Mouse (Mus musculus) heart, adult 9 months (tissue): Measurements from ENCODE around the gene Sec31b.

Experiments
- DNase-seq, 2 experiments: peaks; one replicate each; pipeline ENCODE4 v3.0.0; 2022; ENCODE audit warnings: low spot score in 2 of 2

Gene Sec31b

DNA sequence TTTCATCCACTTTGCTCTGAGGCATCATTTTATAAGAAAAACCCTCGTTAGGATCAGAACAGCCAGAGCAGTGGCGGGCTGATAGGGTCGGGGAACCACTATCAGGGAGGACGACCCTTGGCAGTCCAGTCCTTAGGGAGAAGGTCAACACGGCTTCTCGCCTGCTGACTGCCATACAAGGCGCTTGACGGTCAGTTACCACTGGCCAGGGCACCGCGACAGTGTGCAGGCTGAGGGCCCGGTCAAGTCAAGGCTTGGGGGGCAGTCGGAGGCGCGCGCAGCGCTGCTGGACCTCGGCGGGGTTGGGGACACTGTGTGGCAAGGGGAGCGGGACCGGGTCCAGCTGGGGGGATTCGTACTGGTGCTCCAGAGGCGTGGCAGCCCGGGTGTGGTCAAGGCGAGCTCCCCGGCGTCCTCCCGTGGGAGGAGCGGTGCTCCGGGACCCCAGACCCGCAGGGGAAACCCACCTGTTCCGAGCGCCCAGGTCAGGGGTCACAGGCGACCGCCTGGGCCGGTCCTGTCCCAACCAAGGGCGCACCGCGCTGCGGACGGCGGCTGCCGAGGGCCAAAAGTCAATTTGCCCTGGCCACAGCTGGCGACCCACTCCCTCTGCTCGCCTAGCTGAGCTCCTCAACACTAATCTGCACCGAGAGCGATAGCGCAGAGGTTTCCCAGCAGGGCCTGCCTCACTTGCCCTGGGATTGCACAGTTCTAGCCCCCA lies at the start of gene Sec31b:
Gene Sec31b, minus strand, starts transcription at position 544 of the 721 bp plus-strand sequence.
- DNase-seq = peak; percentile 58 to 67

DNA sequence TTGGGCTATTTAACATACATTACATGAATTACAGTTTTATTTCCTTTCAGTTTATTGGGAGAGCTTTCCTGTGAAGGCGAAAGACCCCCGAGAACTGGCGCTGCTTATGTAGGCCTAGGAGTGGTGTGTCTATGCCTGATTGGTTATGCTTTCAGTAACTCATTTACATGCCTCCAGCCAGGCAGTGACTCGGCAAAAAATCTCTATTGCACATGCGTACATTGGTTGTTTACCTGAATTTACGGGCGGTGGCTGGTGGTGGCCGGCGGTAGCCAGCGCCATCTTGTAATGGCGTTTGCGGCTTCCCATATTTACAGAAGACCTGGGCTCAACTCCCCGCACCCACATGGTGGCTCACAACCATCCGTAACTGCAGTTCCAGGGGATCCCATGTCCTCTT lies 48.5 kb upstream of the Sec31b start:
- no peak for DNase-seq

DNA sequence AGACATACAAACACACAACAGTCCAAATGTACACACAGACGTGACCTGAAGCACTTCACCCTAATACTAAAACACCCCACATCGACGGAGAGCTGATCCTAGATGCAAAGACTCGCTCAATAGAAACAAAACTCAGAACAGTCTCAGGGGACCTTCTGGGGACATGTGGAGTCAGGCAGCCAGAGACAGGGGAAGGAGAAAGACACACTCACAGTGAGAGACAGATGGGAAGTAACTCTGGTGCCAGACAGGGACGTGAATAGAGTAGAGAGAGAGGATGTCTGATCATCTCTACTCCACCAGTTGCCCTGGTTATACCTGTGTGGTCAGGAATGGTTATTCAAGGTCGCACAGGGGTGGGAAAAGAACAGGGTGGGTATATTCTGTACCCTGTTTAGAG lies 46.0 kb upstream of the Sec31b start:
- no peak for DNase-seq

DNA sequence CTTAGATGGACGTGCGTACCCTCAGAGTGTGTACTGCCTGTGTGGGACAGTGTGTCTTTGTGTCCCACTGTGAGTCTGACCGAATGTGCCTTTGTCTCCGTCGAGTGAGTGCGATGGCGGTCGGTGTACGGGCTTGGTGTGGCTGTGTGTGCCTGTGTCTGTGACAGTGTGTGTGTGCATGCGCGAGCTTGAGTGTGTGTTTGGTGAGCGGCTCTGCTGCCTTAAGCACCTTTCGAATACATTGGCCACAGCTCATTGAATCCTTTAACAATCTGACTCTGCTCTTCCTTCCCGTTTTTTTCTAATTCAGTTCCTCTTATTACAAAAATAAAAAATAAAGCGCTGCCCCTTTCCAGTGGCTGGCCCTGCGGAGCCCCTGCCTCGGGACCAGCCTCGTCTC lies 45.3 kb upstream of the Sec31b start:
- DNase-seq = no peak

DNA sequence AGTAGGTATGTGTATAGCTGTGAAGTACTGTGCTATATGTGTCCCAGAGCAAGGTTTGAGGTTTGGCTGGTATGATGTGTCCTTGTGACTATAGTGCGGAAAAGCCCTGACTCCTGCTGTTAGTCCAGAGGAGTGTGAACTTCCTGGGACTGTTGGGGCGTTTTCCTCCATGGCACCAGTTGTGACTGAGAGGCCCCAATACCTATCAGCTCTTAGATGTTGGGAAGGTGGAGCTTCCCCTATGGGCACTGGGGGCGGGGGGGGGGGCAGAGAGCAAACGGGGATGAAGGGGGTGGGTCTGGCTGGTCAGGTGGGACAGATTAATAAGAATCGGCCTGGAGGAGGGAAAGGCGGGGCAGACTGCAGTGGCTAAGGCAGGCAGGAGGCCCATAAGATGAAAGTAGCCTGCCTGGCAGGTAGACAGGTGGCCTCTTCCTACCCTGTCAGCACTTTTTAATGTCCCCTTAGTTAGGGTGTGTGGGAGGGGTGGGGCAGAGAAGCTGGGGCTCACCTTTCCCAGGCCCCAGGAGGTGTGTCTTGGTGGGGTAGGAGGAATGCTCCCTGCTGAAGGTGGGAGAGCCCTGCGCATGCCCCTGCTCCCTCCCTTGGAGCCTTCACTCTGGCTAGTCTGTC lies 44.0 kb upstream of the Sec31b start:
- DNase-seq = no peak

DNA sequence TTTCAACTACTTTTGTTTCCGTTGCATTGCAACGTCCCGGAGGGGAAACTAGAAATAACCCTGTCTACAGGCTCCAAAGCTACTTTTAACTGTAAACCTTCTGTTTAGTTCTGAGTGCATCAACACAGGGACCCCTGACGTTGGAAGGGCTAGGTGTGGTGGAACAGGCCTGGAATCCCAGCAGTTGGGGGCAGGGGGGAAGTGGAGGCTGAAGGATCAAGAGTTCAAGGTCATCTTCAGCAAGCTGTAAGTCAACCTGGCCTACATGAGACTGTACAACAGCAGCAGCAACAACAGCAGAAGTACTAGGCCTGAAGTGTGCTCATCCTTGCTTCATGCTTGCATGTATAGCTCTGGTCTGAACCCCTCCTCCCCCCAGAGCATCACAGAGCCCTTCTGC lies 42.4 kb upstream of the Sec31b start:
- DNase-seq = no peak

DNA sequence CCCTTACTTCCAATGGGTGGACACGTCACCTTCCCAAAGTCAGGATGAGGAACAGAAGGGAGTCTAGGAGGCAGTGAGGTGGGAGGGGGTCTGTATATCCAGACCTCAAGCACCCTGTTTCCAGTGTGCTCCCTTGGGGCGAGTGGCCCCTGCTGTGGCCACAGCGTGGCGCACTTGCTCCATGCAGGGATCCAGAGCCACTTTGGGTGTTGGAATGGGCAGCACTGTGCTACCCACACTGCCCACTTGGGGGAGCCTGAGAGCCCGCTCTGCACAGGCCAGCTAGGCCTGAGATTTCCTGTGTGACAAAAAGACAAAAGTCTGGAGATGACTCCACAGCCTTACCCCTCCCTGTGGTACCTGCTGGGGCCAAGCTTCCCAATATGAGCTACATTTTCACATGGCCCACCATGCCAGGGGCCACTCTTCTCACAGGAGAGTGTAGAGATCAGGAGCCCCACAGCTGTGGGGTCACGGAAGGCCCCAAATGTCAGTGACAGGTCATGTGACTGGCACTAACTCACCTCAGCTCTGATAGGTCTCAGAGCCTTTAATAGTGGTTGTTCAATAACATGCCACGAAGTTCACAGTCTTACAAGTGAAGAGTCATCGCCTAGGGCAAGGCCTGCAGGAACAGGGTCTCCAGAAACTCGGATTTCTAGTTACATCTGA lies 37.1 kb upstream of the Sec31b start:
- peak; percentile 73 to 87 for DNase-seq

DNA sequence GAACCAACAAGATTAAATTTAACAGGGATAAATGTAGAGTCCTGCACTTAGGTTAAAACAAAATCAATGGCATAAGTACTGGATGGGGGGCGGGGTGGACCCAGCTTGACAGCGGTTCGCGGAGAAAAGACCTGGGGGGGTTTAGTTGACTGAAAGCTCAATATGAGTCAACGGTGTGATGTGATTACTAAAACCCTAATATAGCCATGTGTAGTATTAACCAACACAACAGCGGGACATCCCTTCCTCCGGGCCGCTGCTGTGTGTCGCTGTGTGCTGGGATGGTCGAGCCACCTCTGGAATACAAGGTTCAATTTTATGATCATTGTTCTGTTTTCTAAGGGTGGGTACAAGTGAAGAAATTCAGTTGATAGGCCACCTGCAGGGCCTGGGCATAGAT lies 36.4 kb upstream of the Sec31b start:
- no peak for DNase-seq

DNA sequence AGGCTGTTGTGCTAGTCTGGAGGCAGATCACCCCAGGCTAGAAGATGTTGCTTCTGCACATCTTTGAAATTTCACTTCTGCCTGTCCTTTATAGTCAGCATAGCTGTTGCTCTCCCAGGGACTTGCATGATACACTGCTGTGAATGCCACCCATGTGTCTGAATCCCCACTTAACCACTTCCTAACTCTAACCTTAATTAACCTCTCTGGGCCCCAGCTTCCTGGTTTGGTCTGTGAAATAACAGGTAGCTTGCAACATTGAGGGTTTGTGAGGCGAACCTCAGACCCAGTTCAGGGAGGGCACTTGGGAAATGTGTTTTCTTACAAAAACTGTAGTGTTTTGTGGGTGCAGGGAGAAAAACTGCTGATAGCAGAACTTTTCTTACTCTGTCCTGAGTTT lies 32.4 kb upstream of the Sec31b start:
- no peak for DNase-seq

DNA sequence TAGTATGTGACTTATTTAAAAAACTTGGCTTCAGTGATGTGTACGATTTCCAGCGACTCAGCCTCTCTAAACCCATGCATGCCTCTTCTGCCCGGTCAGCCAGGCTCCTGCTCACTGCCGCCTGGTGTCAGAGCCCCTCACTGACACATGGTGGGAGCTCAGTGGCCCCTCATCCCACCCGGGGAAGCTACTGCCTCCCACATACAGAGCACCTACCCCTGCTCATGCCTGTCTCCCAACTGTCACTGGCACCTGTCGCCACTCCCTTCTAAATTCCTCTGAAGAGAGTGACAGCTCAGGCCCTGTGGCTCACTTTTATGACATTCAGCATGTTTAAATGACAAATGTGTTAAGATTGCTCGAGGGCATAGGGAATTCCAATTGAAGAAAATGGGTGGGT lies 30.6 kb upstream of the Sec31b start:
- no peak for DNase-seq

DNA sequence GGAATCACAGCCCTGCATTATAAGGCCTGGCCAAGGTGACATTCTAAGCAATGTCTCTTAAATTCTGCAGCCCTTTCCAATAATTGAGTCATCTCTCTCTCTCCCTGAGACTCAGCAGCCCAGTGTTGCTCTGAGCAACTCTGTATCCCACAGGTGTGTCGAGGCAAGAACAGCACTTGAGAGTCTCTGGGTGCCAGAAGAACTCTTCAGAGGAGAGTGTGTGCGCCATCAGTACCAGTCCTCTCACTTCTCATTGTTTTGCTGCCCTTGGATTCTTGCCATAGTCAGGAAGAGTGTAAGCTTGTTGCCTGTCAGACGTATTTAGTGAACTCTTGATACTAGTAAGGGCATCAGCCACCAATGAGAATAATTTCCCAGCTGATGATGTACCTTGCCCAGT lies 22.1 kb upstream of the Sec31b start:
- no peak for DNase-seq

DNA sequence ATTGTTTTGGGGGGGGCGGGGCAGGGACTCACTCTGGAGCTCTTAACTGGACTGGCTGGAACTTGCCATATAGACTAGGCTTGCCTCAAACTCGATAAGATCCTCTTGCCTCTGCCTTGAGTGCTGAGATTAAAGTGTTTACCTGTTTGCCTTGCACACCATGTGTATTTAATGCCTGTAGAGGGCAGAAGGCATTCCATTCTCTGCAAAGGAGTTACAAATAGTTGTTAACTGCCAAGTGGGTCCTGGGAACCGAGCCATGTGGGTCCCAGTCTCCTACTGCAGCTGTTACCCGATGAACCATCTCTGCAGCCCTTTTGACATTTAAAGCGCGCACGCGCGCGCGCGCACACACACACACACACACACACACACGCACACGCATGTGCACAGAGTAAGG lies 18.3 kb upstream of the Sec31b start:
- DNase-seq = no peak

DNA sequence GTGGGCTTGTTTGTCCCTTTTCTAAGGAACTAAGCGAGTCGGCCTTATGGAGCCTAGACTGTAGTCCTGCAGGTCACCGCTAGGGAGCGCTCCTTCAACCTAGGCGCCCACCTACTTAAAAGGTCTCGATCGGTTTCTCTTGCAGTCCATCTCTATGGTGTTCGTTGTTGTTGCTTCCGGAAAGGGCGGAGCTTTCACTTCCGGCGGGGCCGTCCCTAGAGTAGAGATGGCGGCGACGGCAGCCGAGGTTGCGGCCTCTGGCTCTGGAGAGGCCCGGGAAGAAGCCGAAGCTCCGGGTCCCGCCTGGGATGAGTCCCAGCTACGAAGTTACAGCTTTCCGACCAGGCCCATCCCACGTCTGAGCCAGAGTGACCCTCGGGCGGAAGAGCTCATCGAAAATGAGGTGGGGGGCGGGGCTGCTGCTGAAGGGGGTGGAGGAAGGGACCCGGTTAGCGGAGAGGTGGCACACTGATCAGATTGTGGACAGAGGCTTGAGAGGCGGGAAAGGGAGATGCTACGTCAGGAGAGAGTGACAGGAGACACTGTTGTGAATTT lies 17.1 kb upstream of the Sec31b start, which contains the start of gene Hif1an:
Gene Hif1an, plus strand, starts transcription at position 199 of the 555 bp plus-strand sequence.
- DNase-seq = peak; percentile 95 to 97

DNA sequence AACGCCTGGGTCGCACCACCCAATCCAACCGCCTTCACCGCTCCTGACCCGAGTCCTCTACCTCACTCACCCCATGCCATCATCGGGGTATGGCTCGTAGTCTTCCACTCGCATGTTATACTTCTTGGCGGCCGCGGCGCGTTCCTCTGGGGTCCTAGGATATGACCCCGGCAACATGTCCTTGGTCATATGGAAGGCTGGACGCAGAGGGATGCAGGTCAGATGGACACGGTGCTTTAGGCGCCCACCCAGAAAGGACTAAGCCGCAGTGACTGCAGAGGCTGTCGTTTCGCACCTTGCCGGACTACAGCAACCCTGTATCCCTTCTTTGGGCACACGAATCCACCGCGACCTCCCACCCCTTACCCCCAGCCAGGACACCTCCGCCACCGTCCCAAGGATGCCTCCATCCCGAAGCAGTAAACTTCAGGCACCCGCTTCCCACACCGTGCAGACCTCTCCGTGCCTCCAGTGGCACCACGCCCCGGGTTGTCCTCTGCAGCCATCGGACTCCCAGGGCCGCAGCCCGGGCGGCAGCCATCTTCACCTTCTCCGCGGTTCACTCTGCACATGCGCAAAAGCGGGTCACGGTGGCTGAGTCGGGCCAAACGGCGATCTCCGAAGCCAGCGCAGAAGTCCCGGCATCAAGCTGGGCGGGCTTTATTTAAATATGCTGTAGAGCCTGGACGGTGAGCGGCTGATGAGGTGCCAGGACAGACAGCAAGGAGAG lies 9.4 kb upstream of the Sec31b start, which contains the start of gene Ndufb8:
Gene Ndufb8, minus strand, starts transcription at position 580 of the 730 bp plus-strand sequence.
- peak; percentile 93 for DNase-seq

DNA sequence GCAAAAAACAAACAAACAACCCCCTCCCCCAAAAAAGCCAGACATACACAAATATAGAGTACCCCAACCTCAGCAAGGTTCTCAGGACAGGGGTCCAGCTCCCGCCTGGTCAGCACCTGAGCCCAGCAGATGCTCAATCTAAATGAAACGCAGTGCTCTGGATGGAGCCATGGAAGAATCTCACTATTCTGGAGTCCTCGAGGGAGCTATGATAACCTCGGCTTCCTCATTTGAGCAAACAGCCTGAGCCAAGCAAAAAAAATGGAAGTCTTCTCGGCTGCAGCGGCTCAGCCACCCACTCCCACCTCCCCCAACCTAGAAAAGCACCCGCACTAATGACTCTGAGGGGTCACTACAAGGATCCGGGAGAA lies 8.8 kb upstream of the Sec31b start:
- DNase-seq = no peak

DNA sequence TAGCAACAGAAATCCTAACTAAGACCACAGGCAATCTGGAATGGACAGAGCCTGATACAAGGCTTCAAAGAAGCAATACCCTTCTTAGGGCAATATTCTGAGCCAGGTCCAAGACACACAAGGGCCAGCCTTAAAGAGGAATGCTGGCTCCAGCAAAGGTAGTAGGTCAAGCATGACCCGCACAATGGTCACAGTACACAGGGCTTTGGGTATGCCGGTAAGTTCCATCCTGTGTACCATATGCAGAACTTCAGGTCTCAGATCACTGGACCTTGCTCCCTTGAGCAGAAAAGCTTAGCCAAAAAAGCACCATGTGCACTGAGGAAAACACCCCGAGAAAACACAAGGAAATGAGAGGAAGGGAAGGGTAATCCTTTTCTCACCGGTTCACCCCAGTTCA lies 7.6 kb upstream of the Sec31b start:
- no peak for DNase-seq

DNA sequence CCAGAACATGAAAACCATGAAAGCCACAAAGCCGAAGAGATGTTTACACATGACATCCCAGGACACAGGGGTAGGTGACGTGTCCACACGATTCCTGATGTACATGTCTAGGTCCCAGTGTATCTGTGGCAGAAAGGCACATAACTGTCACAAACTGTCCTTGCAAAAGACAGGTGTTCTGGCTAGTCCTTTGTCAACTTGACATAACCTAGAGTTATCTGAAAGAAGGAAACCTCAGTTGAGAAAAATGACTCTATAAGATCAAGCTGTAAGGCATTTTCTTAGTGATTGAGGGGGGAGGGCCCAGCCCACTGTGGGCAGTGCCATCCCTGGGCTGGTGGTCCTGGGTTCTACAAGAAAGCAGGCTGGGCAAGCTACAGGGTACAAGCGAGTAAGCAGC lies 7.1 kb upstream of the Sec31b start, which contains the start of gene Gm20538:
Gene Gm20538, minus strand, starts transcription at position 101 of the 400 bp plus-strand sequence.
- no peak for DNase-seq

DNA sequence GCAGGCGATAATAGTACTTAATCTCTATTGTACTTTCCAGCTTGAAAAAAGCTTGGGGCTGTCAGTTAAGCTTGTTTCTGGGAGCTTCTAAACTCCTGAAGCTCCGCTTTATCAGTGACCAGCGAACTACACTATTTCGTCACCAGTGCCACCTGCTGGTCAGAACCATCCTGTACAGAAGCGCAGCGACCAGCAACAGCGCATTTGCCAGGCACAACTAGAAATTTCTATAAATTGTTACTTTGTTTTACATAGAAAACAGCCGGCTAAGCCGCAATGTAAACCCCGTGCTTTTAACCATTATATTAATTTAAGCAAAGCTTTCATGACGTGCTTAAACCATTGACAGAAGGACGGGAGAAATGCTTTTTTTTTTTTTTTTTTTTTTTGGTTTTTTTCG lies 889 bp downstream of the Sec31b start:
- peak; percentile 21 to 65 for DNase-seq

DNA sequence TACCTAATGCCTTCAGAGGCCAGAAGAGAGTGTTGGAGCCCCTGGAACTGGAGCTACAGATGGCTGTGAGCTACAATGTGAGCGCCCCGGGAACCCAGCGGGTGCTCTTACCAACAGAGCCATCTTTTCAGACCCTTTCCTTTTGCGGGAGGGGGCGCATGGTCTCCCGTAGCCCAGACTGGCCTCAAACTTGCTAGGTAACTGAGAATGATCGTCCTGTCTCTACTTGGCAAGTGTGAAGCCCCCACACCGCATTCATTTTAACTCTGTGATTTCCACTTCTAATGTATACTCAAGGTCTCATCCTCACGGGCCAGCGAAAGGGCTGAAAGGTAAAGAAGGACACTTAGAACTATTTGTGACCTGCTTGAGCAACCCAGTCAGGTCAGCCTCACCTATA lies 1.3 kb downstream of the Sec31b start:
- no peak for DNase-seq

DNA sequence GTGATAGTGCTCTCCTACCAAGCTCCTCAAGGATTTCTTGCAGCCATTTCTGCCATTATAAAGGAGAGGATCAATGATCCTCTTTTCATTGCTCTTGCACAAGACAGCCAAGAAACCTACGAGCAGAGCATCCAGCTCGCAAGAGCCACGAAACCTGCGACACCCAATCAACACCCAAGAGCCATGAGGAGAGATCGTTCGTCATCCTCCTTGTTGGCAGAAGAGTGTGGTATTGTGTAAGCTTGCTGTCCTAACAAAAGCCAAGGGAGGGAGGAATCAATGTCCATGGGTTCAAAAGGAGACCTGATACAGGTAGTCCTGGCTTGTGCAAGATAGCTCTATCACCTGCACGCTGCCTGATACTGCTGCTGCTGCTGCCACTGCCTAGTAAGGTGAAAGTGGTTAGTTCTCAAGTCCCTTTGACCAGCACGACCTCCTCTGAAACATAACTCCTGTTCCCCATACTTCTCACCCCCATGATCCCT lies 2.9 kb downstream of the Sec31b start:
- DNase-seq = no peak

DNA sequence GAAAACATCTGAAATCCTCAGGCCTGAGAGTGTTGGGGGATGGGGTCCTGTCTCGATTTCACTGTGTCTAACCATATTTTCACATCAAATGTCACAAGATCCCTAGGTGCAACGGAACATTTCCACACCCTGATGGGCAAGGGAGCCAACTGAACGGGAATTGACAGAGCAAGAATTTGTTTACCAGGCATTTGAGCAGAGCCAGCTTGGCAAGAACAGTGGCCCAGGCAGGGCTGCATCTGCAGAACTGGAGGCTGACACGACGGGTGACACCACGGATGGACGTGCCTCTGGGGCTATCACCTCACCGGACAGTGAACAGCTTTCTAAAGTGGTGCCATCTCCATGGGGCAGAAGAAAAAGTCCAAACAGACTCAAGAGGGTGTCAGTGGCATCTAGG lies 8.2 kb downstream of the Sec31b start:
- DNase-seq = no peak

DNA sequence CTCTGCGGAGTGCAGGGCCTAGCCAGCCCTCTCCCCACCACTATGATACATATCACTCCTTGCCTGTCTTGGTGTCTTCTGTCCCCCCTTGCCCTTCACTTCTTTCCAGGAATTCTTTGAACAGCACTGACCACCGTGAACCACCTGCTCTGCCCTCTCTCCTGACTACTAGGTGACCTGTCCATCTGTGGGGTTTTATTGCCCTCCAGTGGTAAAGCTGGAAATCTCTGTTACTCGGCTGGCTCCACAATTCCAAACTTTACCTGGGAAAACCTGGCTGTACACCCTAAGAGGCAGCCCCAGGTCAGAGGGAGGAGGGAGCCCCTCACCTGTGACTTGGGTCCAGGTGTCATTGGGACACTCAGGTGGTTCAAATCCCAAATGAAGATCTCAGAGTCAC lies 10.3 kb downstream of the Sec31b start:
- DNase-seq = no peak
